Mouse (Mus musculus): ENCODE results near the gene AU015836. TPM values are rescaled to one million over a fixed set of nuclear protein-coding genes. Genes with fewer than 3 reads are reported as not detected.

Gene AU015836
- polyA plus RNA-seq, 1 experiment from 2014 or later = 0.31 TPM

Other genes with a start within 250 kb of the AU015836 start
- 27.5 and 29.9 TPM in 2 replicates for gene Pdk3, start 136.5 kb upstream of the AU015836 start, polyA plus RNA-seq (2015; fragmentation: Nextera tagmentation; extraction: Ambion mirVana)
- 12.7 TPM in 2 replicates for gene Zfx, start 155.0 kb downstream of the AU015836 start, polyA plus RNA-seq (2015; fragmentation: Nextera tagmentation; extraction: Ambion mirVana)
- gene Eif2s3x, start 244.2 kb downstream of the AU015836 start, polyA plus RNA-seq (2015; fragmentation: Nextera tagmentation; extraction: Ambion mirVana) = 35.0 and 37.6 TPM in 2 replicates